ENCODE assay signal across 31 mouse cellular contexts in genomic region chr10:42221996-42222395, GRCm38 (mm10). TPM values are rescaled to one million over a fixed set of nuclear protein-coding genes. Genes with fewer than 3 reads are reported as not detected.
DNase-seq lines count a peak whose midpoint lies in the region; ATAC-seq and TF ChIP-seq lines count a peak whose summit lies in the region.
"Had no signal": no experiment of that assay in that cellular context is flagged by ENCODE, and none has a peak within 500 bp of the region (broad histone marks: within the 10 kb centered on the region; RNA-seq: fewer than 3 reads in every experiment).

No protein-coding gene starts in this region.

- no peaks in the 10 kb centered on the region for H3K4me1 ChIP-seq in neural tube, embryonic 11.5 days (ENCODE audit: control insufficient read depth, insufficient read depth, low read length)
- H3K4me1 ChIP-seq in neural tube, embryonic 15.5 days = peaks cover 13% of the 10 kb centered on the region
- H3K4me1 ChIP-seq in limb, embryonic 11.5 days (ENCODE audit: control insufficient read depth, insufficient read depth, low read length) = no peaks in the 10 kb centered on the region

- peak; percentile 54 to 76 for DNase-seq in adrenal gland, adult (ENCODE audit: inconsistent age in 2 of 2, low spot score in 1 of 2)
- no peak for DNase-seq in adrenal gland, postnatal 25 days
- no peak for DNase-seq in gastrocnemius, adult 2 months
- DNase-seq in gastrocnemius, adult 18-20 months (ENCODE audit: low spot score) = no peak
- no peak for DNase-seq in neural tube, embryonic 11.5 days (ENCODE audit: low spot score)
- no peak for DNase-seq in limb, embryonic 11.5 days (ENCODE audit: low spot score)
- no peak for DNase-seq in frontal cortex, postnatal 14 days (ENCODE audit: low spot score in 2 of 2)
- DNase-seq: cerebellum, adult 11 months; cerebellum, adult 9-10 months; embryo, embryonic 11 days; heart, adult 2 months; heart, postnatal 4 days; kidney, adult 11 months; kidney, postnatal 25 days; lung, adult 2 months; lung, postnatal 10 days; midbrain, embryonic 14.5 days; right cerebral cortex, postnatal 25 days; thymus, adult 18-20 months; thymus, postnatal 25 days had no signal

- peak overlapping the region; percentile 48 for H3K27ac ChIP-seq in gastrocnemius, adult 2 months
- 0 out of 2 replicates have a peak overlapping the region, but pooled peaks have one; percentile 20 for H3K27ac ChIP-seq in neural tube, embryonic 11.5 days (ENCODE audit: low read depth, low read length)
- H3K27ac ChIP-seq in neural tube, embryonic 15.5 days (replicated peaks) = no peak overlapping the region
- H3K27ac ChIP-seq in limb, embryonic 11.5 days (replicated peaks; ENCODE audit: low read depth, low read length) = no peak overlapping the region
- H3K27ac ChIP-seq: embryonic facial prominence, embryonic 15.5 days; heart, adult 2 months; hindbrain, embryonic 14.5 days; liver, embryonic 14.5 days; macrophage; neural tube, embryonic 12.5 days; stomach, embryonic 15.5 days had no signal

- no peak for ATAC-seq in neural tube, embryonic 11.5 days (ENCODE audit: insufficient read depth, low FRiP score, low TSS enrichment)
- no peak for ATAC-seq in neural tube, embryonic 15.5 days (ENCODE audit: low FRiP score)
- no peak for ATAC-seq in limb, embryonic 11.5 days (ENCODE audit: insufficient number of reproducible peaks, low FRiP score, low TSS enrichment, low read depth)
- ATAC-seq: activated CD4-positive, CD25-positive, alpha-beta regulatory T cell, adult 4 months; inflammation-experienced regulatory T-cells, adult 6 months had no signal

- no peak overlapping the region for H3K4me2 ChIP-seq in neural tube, embryonic 11.5 days (ENCODE audit: low read depth)
- H3K4me2 ChIP-seq in neural tube, embryonic 15.5 days = no peak overlapping the region
- no peak overlapping the region for H3K4me2 ChIP-seq in limb, embryonic 11.5 days (ENCODE audit: low read depth, severe bottlenecking)
- H3K4me2 ChIP-seq: embryonic facial prominence, embryonic 15.5 days; heart, embryonic 12.5 days; hindbrain, embryonic 14.5 days; neural tube, embryonic 12.5 days; stomach, embryonic 15.5 days had no signal

- H3K27me3 ChIP-seq in neural tube, embryonic 11.5 days (ENCODE audit: control insufficient read depth, insufficient read depth, low read length) = no peaks in the 10 kb centered on the region
- H3K27me3 ChIP-seq in neural tube, embryonic 15.5 days (replicated peaks) = no peaks in the 10 kb centered on the region
- no peaks in the 10 kb centered on the region for H3K27me3 ChIP-seq in limb, embryonic 11.5 days (ENCODE audit: control insufficient read depth, insufficient read depth, low read length)
- H3K27me3 ChIP-seq: CH12.LX; embryonic facial prominence, embryonic 15.5 days; heart, embryonic 12.5 days; neural tube, embryonic 12.5 days; stomach, embryonic 15.5 days had no signal

- H3K9ac ChIP-seq in neural tube, embryonic 11.5 days (ENCODE audit: low read length) = no peak overlapping the region
- no peak overlapping the region for H3K9ac ChIP-seq in neural tube, embryonic 15.5 days (replicated peaks)
- H3K9ac ChIP-seq in limb, embryonic 11.5 days (ENCODE audit: low read length) = peak overlapping the region; percentile 27; the same call in 1 of the 2 replicates
- H3K9ac ChIP-seq: embryonic facial prominence, embryonic 15.5 days; heart, embryonic 12.5 days; hindbrain, embryonic 14.5 days; liver, embryonic 14.5 days; neural tube, embryonic 12.5 days; stomach, embryonic 15.5 days had no signal

- no peak for TF ChIP-seq CTCF in gastrocnemius, adult 2 months (IDR thresholded peaks at IDR 0.05)

- WGBS in neural tube, embryonic 11.5 days = 86% methylated on average over 11 of the region's 11 CpGs
- 80% methylated on average over 11 of the region's 11 CpGs for WGBS in neural tube, embryonic 15.5 days
- 83% methylated on average over 11 of the region's 11 CpGs for WGBS in limb, embryonic 11.5 days

- intact Hi-C loops in gastrocnemius, adult 2 months (cut with DNase I) = loop anchor here (2.0 kb wide), 1 partner anchor 15 kb away; no protein-coding TSS in a partner anchor

- H3K36me3 ChIP-seq in neural tube, embryonic 11.5 days (ENCODE audit: control insufficient read depth, insufficient read depth, low read length) = no peaks in the 10 kb centered on the region
- no peaks in the 10 kb centered on the region for H3K36me3 ChIP-seq in neural tube, embryonic 15.5 days
- H3K36me3 ChIP-seq in limb, embryonic 11.5 days (ENCODE audit: control insufficient read depth, insufficient read depth, low read length) = peaks cover 3% of the 10 kb centered on the region; the same call in 1 of the 2 replicates
- H3K36me3 ChIP-seq: neural tube, embryonic 12.5 days; stomach, embryonic 15.5 days had no signal

- no peak overlapping the region for H3K4me3 ChIP-seq in gastrocnemius, adult 2 months
- H3K4me3 ChIP-seq in neural tube, embryonic 11.5 days (ENCODE audit: low read depth, low read length) = no peak overlapping the region
- no peak overlapping the region for H3K4me3 ChIP-seq in neural tube, embryonic 15.5 days (replicated peaks)
- no peak overlapping the region for H3K4me3 ChIP-seq in limb, embryonic 11.5 days (ENCODE audit: low read depth, low read length)
- H3K4me3 ChIP-seq: embryonic facial prominence, embryonic 15.5 days; heart, adult 2 months; heart, embryonic 12.5 days; neural tube, embryonic 12.5 days; stomach, embryonic 15.5 days had no signal

- H3K9me3 ChIP-seq in neural tube, embryonic 11.5 days (ENCODE audit: control insufficient read depth, low read length) = no peaks in the 10 kb centered on the region
- H3K9me3 ChIP-seq in neural tube, embryonic 15.5 days (replicated peaks) = no peaks in the 10 kb centered on the region
- H3K9me3 ChIP-seq in limb, embryonic 11.5 days (ENCODE audit: control insufficient read depth, low read length) = no peaks in the 10 kb centered on the region
- H3K9me3 ChIP-seq: embryonic facial prominence, embryonic 15.5 days; heart, embryonic 12.5 days; neural tube, embryonic 12.5 days; stomach, embryonic 15.5 days had no signal

RNA-seq across cellular contexts. Expression of gene Foxo3, which starts 54.6 kb away (rescaled TPM):
- 56.1 and 56.7 TPM in 2 replicates for total RNA-seq in adrenal gland, postnatal 25 days (2021)
- 10 to 100 TPM; 25.7 to 40.5 TPM for total RNA-seq in gastrocnemius, adult 2 months (2021)
- total RNA-seq in gastrocnemius, adult 18-20 months (2021) = 10 to 100 TPM; 23.3 to 29.8 TPM
- 3.9 and 4.9 TPM in 2 replicates for polyA plus RNA-seq in neural tube, embryonic 11.5 days (2014; fragmentation: Nextera tagmentation; extraction: Ambion mirVana)
- polyA plus RNA-seq in neural tube, embryonic 15.5 days (2015; fragmentation: Nextera tagmentation; extraction: Ambion mirVana) = 4.6 and 6.2 TPM in 2 replicates
- polyA plus RNA-seq in limb, embryonic 11.5 days (2014; fragmentation: Nextera tagmentation; extraction: Ambion mirVana) = 6.2 and 6.9 TPM in 2 replicates

Comparison
In these comparisons a context has a peak if more than half of its experiments do, and no peak if none do; other contexts are left out.
1. DNase-seq: peak in adrenal gland, adult (2 of 2); none in adrenal gland, postnatal 25 days (single experiment), gastrocnemius, adult 2 months (single experiment), gastrocnemius, adult 18-20 months (single experiment), neural tube, embryonic 11.5 days (single experiment), limb, embryonic 11.5 days (single experiment) and frontal cortex, postnatal 14 days (0 of 2).
2. H3K27ac ChIP-seq: peak in gastrocnemius, adult 2 months (single experiment) and neural tube, embryonic 11.5 days (single experiment); none in neural tube, embryonic 15.5 days (single experiment) and limb, embryonic 11.5 days (single experiment).